Mouse (Mus musculus): ENCODE results near the gene Vegfa. TPM values are rescaled to one million over a fixed set of nuclear protein-coding genes. Genes with fewer than 3 reads are reported as not detected.

Vegfa gene
- total and polyA plus RNA-seq, 2 experiments: 120 to 288 TPM

GRCm38 (mm10) chr17:46027066-46027917 lies 4.9 kb downstream of the Vegfa start:
- Histone ChIP-seq H3K4me1 (ENCODE audit: control insufficient read depth, insufficient read depth, low read length) (peaks cover 7% of the 10 kb centered on the region), H3K79me2 (ENCODE audit: control insufficient read depth, insufficient read depth, low read length) (peaks cover 39% of the 10 kb centered on the region), H3K4me3 (ENCODE audit: insufficient read depth, low read depth, low read length) (peak overlapping the region; percentile 9; the same call in 1 of the 2 replicates), H3K27ac (replicated peaks; ENCODE audit: insufficient read depth, low read depth, low read length) (peak overlapping the region; percentile 7), H3K9ac (ENCODE audit: low read depth, low read length) (peak overlapping the region; percentile 5; the same call in 1 of the 2 replicates), H3K36me3 (ENCODE audit: control insufficient read depth, insufficient read depth, low read length) (peaks cover 32% of the 10 kb centered on the region), H3K27me3 (ENCODE audit: control insufficient read depth, insufficient read depth, low read length) (no peaks in the 10 kb centered on the region)
- 10% methylated on average over 16 of the region's 16 CpGs for WGBS
- TF ChIP-seq CTCF (IDR thresholded peaks at IDR 0.05; ENCODE audit: low read depth, low read length) (peak; percentile 83), POLR2A (IDR thresholded peaks at IDR 0.05; ENCODE audit: extremely low read depth, insufficient read depth, low read length) (no peak)
- DNase-seq (ENCODE audit: extremely low read depth, low read depth, low spot score): peak; percentile 64

GRCm38 (mm10) chr17:46025927-46026668 lies 6.1 kb downstream of the Vegfa start:
- WGBS: 29% methylated on average over 11 of the region's 11 CpGs
- Histone ChIP-seq H3K27ac (replicated peaks; ENCODE audit: insufficient read depth, low read depth, low read length) (peak overlapping the region; percentile 15; the same call in 1 of the 2 replicates), H3K79me2 (ENCODE audit: control insufficient read depth, insufficient read depth, low read length) (peaks cover 37% of the 10 kb centered on the region), H3K4me3 (ENCODE audit: insufficient read depth, low read depth, low read length) (no peak overlapping the region), H3K27me3 (ENCODE audit: control insufficient read depth, insufficient read depth, low read length) (no peaks in the 10 kb centered on the region), H3K36me3 (ENCODE audit: control insufficient read depth, insufficient read depth, low read length) (peaks cover 42% of the 10 kb centered on the region), H3K9ac (ENCODE audit: low read depth, low read length) (no peak overlapping the region), H3K4me1 (ENCODE audit: control insufficient read depth, insufficient read depth, low read length) (peaks cover 9% of the 10 kb centered on the region)
- TF ChIP-seq CTCF (IDR thresholded peaks at IDR 0.05; ENCODE audit: low read depth, low read length): no peak
- no peak for TF ChIP-seq POLR2A (IDR thresholded peaks at IDR 0.05; ENCODE audit: extremely low read depth, insufficient read depth, low read length)
- DNase-seq (ENCODE audit: extremely low read depth, low read depth, low spot score): peak; percentile 43

GRCm38 (mm10) chr17:46025207-46025606 lies 7.0 kb downstream of the Vegfa start:
- H3K79me2 ChIP-seq (ENCODE audit: control insufficient read depth, insufficient read depth, low read length): peaks cover 29% of the 10 kb centered on the region
- 93% methylated on average over 15 of the region's 15 CpGs for WGBS
- H3K36me3 ChIP-seq (ENCODE audit: control insufficient read depth, insufficient read depth, low read length): peaks cover 51% of the 10 kb centered on the region
- no peak for DNase-seq (ENCODE audit: extremely low read depth, low read depth, low spot score)
- H3K4me3 ChIP-seq (ENCODE audit: insufficient read depth, low read depth, low read length): no peak overlapping the region
- no peaks in the 10 kb centered on the region for H3K27me3 ChIP-seq (ENCODE audit: control insufficient read depth, insufficient read depth, low read length)
- H3K27ac ChIP-seq (replicated peaks; ENCODE audit: insufficient read depth, low read depth, low read length): no peak overlapping the region
- H3K4me1 ChIP-seq (ENCODE audit: control insufficient read depth, insufficient read depth, low read length): peaks cover 13% of the 10 kb centered on the region
- TF ChIP-seq CTCF (IDR thresholded peaks at IDR 0.05; ENCODE audit: low read depth, low read length) (no peak), POLR2A (IDR thresholded peaks at IDR 0.05; ENCODE audit: extremely low read depth, insufficient read depth, low read length) (no peak)
- peak overlapping the region; percentile 27; the same call in 1 of the 2 replicates for H3K9ac ChIP-seq (ENCODE audit: low read depth, low read length)

- peaks cover 58% of the 10 kb centered on the region for H3K36me3 ChIP-seq (ENCODE audit: control insufficient read depth, insufficient read depth, low read length)
- peaks cover 19% of the 10 kb centered on the region for H3K79me2 ChIP-seq (ENCODE audit: control insufficient read depth, insufficient read depth, low read length)
- 95% methylated on average over 5 of the region's 5 CpGs for WGBS
Measured at GRCm38 (mm10) chr17:46024192-46024591, 8.0 kb downstream of the Vegfa start.

GRCm38 (mm10) chr17:46023572-46023971 lies 8.6 kb downstream of the Vegfa start:
- peaks cover 58% of the 10 kb centered on the region for H3K36me3 ChIP-seq (ENCODE audit: control insufficient read depth, insufficient read depth, low read length)
- no peak for DNase-seq (ENCODE audit: extremely low read depth, low read depth, low spot score)
- no peak overlapping the region; the same call in 1 of the 2 replicates for H3K9ac ChIP-seq (ENCODE audit: low read depth, low read length)
- peaks cover 15% of the 10 kb centered on the region for H3K79me2 ChIP-seq (ENCODE audit: control insufficient read depth, insufficient read depth, low read length)
- peaks cover 19% of the 10 kb centered on the region for H3K4me1 ChIP-seq (ENCODE audit: control insufficient read depth, insufficient read depth, low read length)
- no peak for TF ChIP-seq CTCF (IDR thresholded peaks at IDR 0.05; ENCODE audit: low read depth, low read length)
- no peak for TF ChIP-seq POLR2A (IDR thresholded peaks at IDR 0.05; ENCODE audit: extremely low read depth, insufficient read depth, low read length)
- H3K4me3 ChIP-seq (ENCODE audit: insufficient read depth, low read depth, low read length): no peak overlapping the region
- no peak overlapping the region for H3K27ac ChIP-seq (replicated peaks; ENCODE audit: insufficient read depth, low read depth, low read length)
- WGBS: 91% methylated on average over 8 of the region's 8 CpGs
- H3K27me3 ChIP-seq (ENCODE audit: control insufficient read depth, insufficient read depth, low read length): no peaks in the 10 kb centered on the region

More at GRCm38 (mm10) chr17:46024192-46024591, 8.0 kb downstream of the Vegfa start:
- H3K9ac ChIP-seq (ENCODE audit: low read depth, low read length): no peak overlapping the region
- H3K27me3 ChIP-seq (ENCODE audit: control insufficient read depth, insufficient read depth, low read length): no peaks in the 10 kb centered on the region
- H3K4me3 ChIP-seq (ENCODE audit: insufficient read depth, low read depth, low read length): no peak overlapping the region
- H3K4me1 ChIP-seq (ENCODE audit: control insufficient read depth, insufficient read depth, low read length): peaks cover 16% of the 10 kb centered on the region
- DNase-seq (ENCODE audit: extremely low read depth, low read depth, low spot score): no peak
- no peak overlapping the region for H3K27ac ChIP-seq (replicated peaks; ENCODE audit: insufficient read depth, low read depth, low read length)
- no peak for TF ChIP-seq CTCF (IDR thresholded peaks at IDR 0.05; ENCODE audit: low read depth, low read length)
- no peak for TF ChIP-seq POLR2A (IDR thresholded peaks at IDR 0.05; ENCODE audit: extremely low read depth, insufficient read depth, low read length)

Data from liver, adult 2 months (tissue).